Mouse (Mus musculus) gastrocnemius, adult 2 months (tissue): ENCODE data around the gene Gne. TPM values are rescaled to one million over a fixed set of nuclear protein-coding genes. Genes with fewer than 3 reads are reported as not detected.

Experiments
- DNase-seq: peaks from one replicate; pipeline ENCODE4 v3.0.0; 2022
- H3K27ac ChIP-seq: fragments of 200-600 bp; 2 replicates; pipeline ENCODE4 v1.8.1; 2022; ENCODE audit warnings: mild to moderate bottlenecking
- H3K4me3 ChIP-seq: fragments of 200-600 bp; 2 replicates; pipeline ENCODE4 v1.8.1; 2022; ENCODE audit warnings: mild to moderate bottlenecking, moderate library complexity
- CTCF ChIP-seq: fragments of 200-600 bp; IDR thresholded peaks from 2 replicates; pipeline ENCODE4 v1.8.1; 2022; ENCODE audit warnings: antibody characterized with exemption, mild to moderate bottlenecking, moderate library complexity
- intact Hi-C: fragments of 180-260 bp; cut with DNase I; formaldehyde crosslinking; loops from one replicate; pipeline ENCODE4 v1.15.1; 2025
- total RNA-seq, 2 experiments: library from RNA; stranded (reverse); gene quantifications; 2 replicates each; pipeline ENCODE4 v1.2.3; 2021

The Gne gene
- total RNA-seq, 2 experiments from 2014 or later = 11.6 to 12.5 TPM

GRCm38 (mm10) chr4:44036455-44036854, 47.5 kb downstream of the Gne start:
- no peak for TF ChIP-seq CTCF
- Histone ChIP-seq H3K27ac (no peak overlapping the region), H3K4me3 (no peak overlapping the region)
- DNase-seq = no peak
- intact Hi-C loops = no loop called here

- DNase-seq = peak; percentile 72
- intact Hi-C loops = loop anchor here (5.0 kb wide), 1 partner anchor 104 kb away; no protein-coding TSS in a partner anchor
- no peak overlapping the region for H3K4me3 ChIP-seq
- H3K27ac ChIP-seq = peak overlapping the region; percentile 85
- no peak for TF ChIP-seq CTCF
These were observed 52.5 kb downstream of the Gne start for GRCm38 (mm10) chr4:44031521-44031920.

- DNase-seq = peak; percentile 84
- Histone ChIP-seq H3K4me3 (peak overlapping the region; percentile 32), H3K27ac (peak overlapping the region; percentile 85)
- peak; percentile 52 for TF ChIP-seq CTCF
- intact Hi-C loops = loop anchor here (5.0 kb wide), 1 partner anchor 102 kb away; no protein-coding TSS in a partner anchor
These were observed 54.3 kb downstream of the Gne start for GRCm38 (mm10) chr4:44029661-44030066.

- DNase-seq = peak; percentile 60
These were observed 55.5 kb downstream of the Gne start for GRCm38 (mm10) chr4:44028303-44029135.

GRCm38 (mm10) chr4:44025570-44025969, 58.4 kb downstream of the Gne start:
- intact Hi-C loops = no loop called here
- peak overlapping the region; percentile 17; the same call in 1 of the 2 replicates for H3K27ac ChIP-seq
- no peak for DNase-seq
- TF ChIP-seq CTCF = no peak
- H3K4me3 ChIP-seq = no peak overlapping the region

More at GRCm38 (mm10) chr4:44028303-44029135, 55.5 kb downstream of the Gne start:
- Histone ChIP-seq H3K4me3 (peak overlapping the region; percentile 21), H3K27ac (peak overlapping the region; percentile 85)
- TF ChIP-seq CTCF = no peak
- intact Hi-C loops = no loop called here

GRCm38 (mm10) chr4:44024241-44024640, 59.7 kb downstream of the Gne start:
- no peak for DNase-seq
- Histone ChIP-seq H3K4me3 (no peak overlapping the region), H3K27ac (no peak overlapping the region)
- TF ChIP-seq CTCF = no peak
- intact Hi-C loops = no loop called here

- Histone ChIP-seq H3K27ac (no peak overlapping the region), H3K4me3 (no peak overlapping the region)
- intact Hi-C loops = no loop called here
- DNase-seq = no peak
- no peak for TF ChIP-seq CTCF
These were observed 60.3 kb downstream of the Gne start for GRCm38 (mm10) chr4:44023681-44024080.

- no peak for DNase-seq
- TF ChIP-seq CTCF = no peak
- H3K4me3 ChIP-seq = no peak overlapping the region
- no peak overlapping the region for H3K27ac ChIP-seq
- intact Hi-C loops = no loop called here
These were observed 61.2 kb downstream of the Gne start for GRCm38 (mm10) chr4:44022766-44023165.

- H3K4me3 ChIP-seq = no peak overlapping the region
- intact Hi-C loops = no loop called here
- no peak overlapping the region for H3K27ac ChIP-seq
- no peak for DNase-seq
- no peak for TF ChIP-seq CTCF
These were observed 61.7 kb downstream of the Gne start for GRCm38 (mm10) chr4:44022323-44022722.

GRCm38 (mm10) chr4:44016791-44017190, 67.2 kb downstream of the Gne start:
- DNase-seq = no peak
- TF ChIP-seq CTCF = no peak
- Histone ChIP-seq H3K4me3 (no peak overlapping the region), H3K27ac (no peak overlapping the region)
- intact Hi-C loops = no loop called here

- intact Hi-C loops = no loop called here
- no peak overlapping the region for H3K27ac ChIP-seq
- peak overlapping the region; percentile 32 for H3K4me3 ChIP-seq
- no peak for TF ChIP-seq CTCF
- no peak for DNase-seq
These were observed 67.9 kb downstream of the Gne start for GRCm38 (mm10) chr4:44016071-44016470.

GRCm38 (mm10) chr4:44013391-44014070, 70.4 kb downstream of the Gne start:
- no peak for DNase-seq
- Histone ChIP-seq H3K4me3 (peak overlapping the region; percentile 77), H3K27ac (peak overlapping the region; percentile 92)
- TF ChIP-seq CTCF = no peak
- intact Hi-C loops = no loop called here
